Mouse (Mus musculus) liver, embryonic 14.5 days (tissue): ENCODE results near the gene Dock4.

Source experiments
- CTCF ChIP-seq: IDR thresholded peaks from 2 replicates; pipeline ENCODE4 v1.5.1; 2016; ENCODE audit warnings: antibody characterized with exemption, low read depth, control low read depth
- EP300 ChIP-seq: IDR thresholded peaks from 2 replicates; pipeline ENCODE4 v1.6.1; 2016; ENCODE audit warnings: antibody characterized with exemption, low read depth

DNA sequence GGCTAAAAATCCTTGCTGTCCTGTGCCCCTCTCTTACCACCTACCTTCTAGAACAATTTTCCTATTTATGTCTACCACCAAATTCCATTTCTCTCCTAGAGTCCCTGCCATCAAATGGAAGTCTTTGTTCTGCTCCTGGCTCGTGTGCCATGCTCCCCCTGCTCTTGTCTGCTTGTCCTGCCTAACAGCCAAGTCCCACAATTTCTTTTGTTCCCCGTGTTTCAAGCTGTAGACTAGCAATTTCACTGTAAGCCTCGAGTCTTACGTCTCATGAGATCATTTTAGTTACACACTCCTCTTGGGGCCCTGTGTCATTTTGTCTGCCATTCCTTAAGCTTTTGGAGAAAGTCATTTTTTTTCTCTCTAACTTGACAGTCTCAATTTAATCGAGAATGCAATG, 268.5 kb downstream of the Dock4 start:
- TF ChIP-seq EP300 = no peak
- no peak for TF ChIP-seq CTCF
